Mouse (Mus musculus) liver, embryonic 14.5 days (tissue): Measurements from ENCODE around the gene Ncam1.

Source experiments
- CTCF ChIP-seq: IDR thresholded peaks from 2 replicates; pipeline ENCODE4 v1.5.1; 2016; ENCODE audit warnings: antibody characterized with exemption, low read depth, control low read depth
- EP300 ChIP-seq: IDR thresholded peaks from 2 replicates; pipeline ENCODE4 v1.6.1; 2016; ENCODE audit warnings: antibody characterized with exemption, low read depth

- TF ChIP-seq EP300 (no peak), CTCF (no peak)
Observed at GRCm38 (mm10) chr9:49722765-49723164, 76.0 kb downstream of the Ncam1 start.
